Mouse (Mus musculus) CH12.LX (cell line): ENCODE results near the gene Selenov.

ENCODE experiments used
- CHD2 ChIP-seq: IDR thresholded peaks from 2 replicates; pipeline ENCODE4 v1.6.1; 2011; ENCODE audit warnings: low read length, improper control_type of control experiment
- MYC ChIP-seq: IDR thresholded peaks from 2 replicates; pipeline ENCODE4 v1.6.1; 2011; ENCODE audit warnings: low read depth, mild to moderate bottlenecking, improper control_type of control experiment, low read length

DNA sequence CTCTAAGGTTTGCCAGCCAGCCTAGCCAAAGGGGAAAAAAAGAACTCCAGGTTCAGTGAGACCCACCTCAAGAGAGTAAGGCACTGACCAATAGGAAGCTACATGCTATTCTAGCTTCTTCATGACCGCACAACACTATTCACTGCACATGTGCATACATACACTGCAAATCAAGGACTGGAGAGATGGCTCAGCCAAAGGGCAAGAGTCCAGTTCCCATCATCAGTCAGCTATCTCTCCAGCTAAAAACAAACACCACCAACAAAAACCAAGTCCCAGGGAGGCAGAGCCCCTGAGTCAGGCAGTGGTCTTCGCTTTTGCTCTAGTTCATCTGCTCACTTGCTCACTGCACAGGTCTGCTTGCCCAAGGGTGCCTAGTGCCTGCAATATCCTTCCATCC, 37.3 kb upstream of the Selenov start:
- no peak for TF ChIP-seq MYC
- no peak for TF ChIP-seq CHD2
